Mouse (Mus musculus) midbrain, embryonic 14.5 days (tissue): ENCODE measurements at regions not wholly inside any gene's neighbourhood (a gene's known extent, or its start where the extent isn't known, plus 50 kb on each side); places are given as distances from the start of the nearest gene placed in this dataset.
"Not testable (repeated sequence)": the region's sequence is repeated elsewhere in the genome, so short reads cannot be mapped to it uniquely, and the experiment has no call there.

Experiments
- ATAC-seq: fragments of 200-750 bp; cut with Nextera tagmentation; 2 replicates; pipeline ENCODE4 v1.8.0; 2017; ENCODE audit warnings: moderate number of reproducible peaks, moderate library complexity; ENCODE audit not compliant: low FRiP score, low TSS enrichment
- DNase-seq: peaks from one replicate; pipeline ENCODE4 v3.0.0-alpha.2; 2015
- H3K27ac ChIP-seq: fragments of 300-500 bp; sonication (generic); replicated peaks from 2 replicates; pipeline ENCODE4 v1.5.1; 2014; ENCODE audit warnings: mild to moderate bottlenecking, low read depth, low read length, moderate library complexity
- H3K27me3 ChIP-seq: fragments of 300-500 bp; sonication (generic); 2 replicates; pipeline ENCODE4 v1.6.1; 2014; ENCODE audit warnings: low read length, control low read depth, mixed read lengths; ENCODE audit not compliant: control insufficient read depth, insufficient read depth
- H3K36me3 ChIP-seq: fragments of 300-500 bp; sonication (generic); 2 replicates; pipeline ENCODE4 v1.6.1; 2014; ENCODE audit warnings: low read length, control low read depth; ENCODE audit not compliant: control insufficient read depth, insufficient read depth
- H3K4me1 ChIP-seq: fragments of 300-500 bp; sonication (generic); 2 replicates; pipeline ENCODE4 v1.6.1; 2014; ENCODE audit warnings: mild to moderate bottlenecking, antibody characterized with exemption, low read length, control low read depth; ENCODE audit not compliant: control insufficient read depth, insufficient read depth
- H3K4me2 ChIP-seq: fragments of 300-500 bp; sonication (generic); 2 replicates; pipeline ENCODE4 v1.6.1; 2014; ENCODE audit warnings: mild to moderate bottlenecking, low read length, moderate library complexity
- H3K4me3 ChIP-seq: fragments of 300-500 bp; sonication (generic); replicated peaks from 2 replicates; pipeline ENCODE4 v1.5.1; 2014; ENCODE audit warnings: low read depth, low read length
- H3K9ac ChIP-seq: fragments of 300-500 bp; sonication (generic); replicated peaks from 2 replicates; pipeline ENCODE4 v1.6.1; 2014; ENCODE audit warnings: mild to moderate bottlenecking, low read length, moderate library complexity
- H3K9me3 ChIP-seq: fragments of 300-500 bp; sonication (generic); 2 replicates; pipeline ENCODE4 v1.6.1; 2016; ENCODE audit warnings: low read length, control low read depth, mixed read lengths; ENCODE audit not compliant: control insufficient read depth
- WGBS: fragments of 180-500 bp; shearing (Covaris S2); extraction: QIAGEN DNeasy Blood & Tissue Kit; methylation state at CpG from one replicate; pipeline ENCODE4 v1.1.7; 2014; 5-methylcytosine and 5-hydroxymethylcytosine counted together

- H3K27me3 ChIP-seq: no peaks in the 10 kb centered on the region
- H3K9me3 ChIP-seq: no peaks in the 10 kb centered on the region
- ATAC-seq: no peak
- no peak overlapping the region for H3K4me2 ChIP-seq
- peaks cover 17% of the 10 kb centered on the region for H3K4me1 ChIP-seq
- no peaks in the 10 kb centered on the region for H3K36me3 ChIP-seq
- no peak overlapping the region for H3K4me3 ChIP-seq
- H3K9ac ChIP-seq: no peak overlapping the region
- WGBS: 53% methylated on average over 3 of the region's 3 CpGs
- no peak overlapping the region; the same call in 1 of the 2 replicates for H3K27ac ChIP-seq
- no peak for DNase-seq
Observed at GRCm38 (mm10) chr1:166923713-166923975, 77.6 kb upstream of the Fam78b start.

DNA sequence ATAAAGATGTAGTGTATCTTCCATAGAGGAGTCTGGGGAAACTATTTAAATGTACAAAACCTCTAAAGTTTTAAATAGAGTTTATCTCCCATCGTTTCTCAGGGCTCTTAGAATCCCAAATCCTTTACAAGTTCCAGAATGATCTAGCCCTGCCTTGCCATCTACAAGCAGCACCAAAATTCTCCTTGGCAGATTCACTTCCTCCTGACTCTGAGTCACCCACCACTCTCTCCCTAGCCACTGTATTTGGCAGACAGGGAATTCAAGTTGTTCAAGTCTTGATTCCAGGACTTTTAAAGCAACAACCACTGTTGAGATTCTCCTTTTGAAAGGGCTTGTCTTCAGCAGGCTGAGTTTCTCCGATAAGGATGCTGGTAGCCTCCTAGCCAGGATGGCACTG, 77.1 kb upstream of the Fam78b start:
- peaks cover 17% of the 10 kb centered on the region for H3K4me1 ChIP-seq
- no peak overlapping the region for H3K4me3 ChIP-seq
- H3K9me3 ChIP-seq: no peaks in the 10 kb centered on the region
- H3K27ac ChIP-seq: no peak overlapping the region
- ATAC-seq (no peak), DNase-seq (no peak)
- WGBS: 81% methylated on average over 2 of the region's 2 CpGs
- H3K4me2 ChIP-seq: no peak overlapping the region
- no peaks in the 10 kb centered on the region for H3K27me3 ChIP-seq
- H3K36me3 ChIP-seq: no peaks in the 10 kb centered on the region
- H3K9ac ChIP-seq: no peak overlapping the region

DNA sequence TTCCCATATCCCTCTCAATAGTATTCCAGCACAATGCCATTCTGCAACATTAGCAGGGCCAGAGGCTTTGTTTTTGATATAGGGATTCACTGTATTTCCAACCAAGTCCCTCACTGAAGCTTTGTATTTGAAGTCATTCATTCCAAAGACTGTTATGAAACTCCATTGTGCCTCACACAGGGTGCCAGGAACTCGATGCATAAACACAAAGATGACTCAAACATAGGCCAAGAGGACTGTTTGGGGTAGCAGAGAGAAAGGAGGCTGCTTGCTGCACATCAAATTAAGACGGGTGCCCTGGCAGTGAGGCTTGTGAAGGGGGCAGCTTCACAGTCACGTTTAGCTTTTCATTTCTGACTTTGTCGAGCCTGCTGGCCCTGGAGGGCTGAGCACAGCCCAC, 75.1 kb upstream of the Fam78b start:
- no peaks in the 10 kb centered on the region for H3K9me3 ChIP-seq
- DNase-seq (no peak), ATAC-seq (no peak)
- H3K4me3 ChIP-seq: no peak overlapping the region
- H3K27ac ChIP-seq: 0 out of 2 replicates have a peak overlapping the region, but pooled peaks have one; percentile 32
- H3K4me1 ChIP-seq: peaks cover 17% of the 10 kb centered on the region
- no peak overlapping the region for H3K9ac ChIP-seq
- no peaks in the 10 kb centered on the region for H3K36me3 ChIP-seq
- H3K4me2 ChIP-seq: no peak overlapping the region
- no peaks in the 10 kb centered on the region for H3K27me3 ChIP-seq
- WGBS: 29% methylated on average over 4 of the region's 4 CpGs

- Histone ChIP-seq H3K4me3 (0 out of 2 replicates have a peak overlapping the region, but pooled peaks have one; percentile 15), H3K4me2 (peak overlapping the region; percentile 40; the same call in 1 of the 2 replicates)
- not testable (repeated sequence) for H3K27ac ChIP-seq, H3K36me3 ChIP-seq, DNase-seq, H3K9ac ChIP-seq, H3K4me1 ChIP-seq, ATAC-seq, H3K27me3 ChIP-seq, H3K9me3 ChIP-seq
- 68% methylated on average over 9 of the region's 9 CpGs for WGBS
Observed at GRCm38 (mm10) chr1:166939744-166940143, 61.5 kb upstream of the Fam78b start.

- not testable (repeated sequence) for H3K36me3 ChIP-seq, H3K4me1 ChIP-seq, H3K27me3 ChIP-seq, H3K9me3 ChIP-seq, ATAC-seq, H3K27ac ChIP-seq, H3K9ac ChIP-seq
- 60% methylated on average over 31 of the region's 31 CpGs for WGBS
- DNase-seq: peak; percentile 54
- Histone ChIP-seq H3K4me3 (0 out of 2 replicates have a peak overlapping the region, but pooled peaks have one; percentile 15), H3K4me2 (peak overlapping the region; percentile 40)
Observed at GRCm38 (mm10) chr1:166940146-166941076, 60.8 kb upstream of the Fam78b start.

- DNase-seq: no peak
- WGBS: 88% methylated on average over 1 of the region's 1 CpGs
- Histone ChIP-seq H3K27ac (no peak overlapping the region), H3K9me3 (no peaks in the 10 kb centered on the region), H3K4me3 (no peak overlapping the region), H3K36me3 (no peaks in the 10 kb centered on the region), H3K4me1 (no peaks in the 10 kb centered on the region), H3K9ac (no peak overlapping the region), H3K27me3 (no peaks in the 10 kb centered on the region), H3K4me2 (no peak overlapping the region)
- ATAC-seq: no peak
Observed at GRCm38 (mm10) chr1:166942201-166942600, 59.0 kb upstream of the Fam78b start.

- no peak overlapping the region for H3K27ac ChIP-seq
- 83% methylated on average over 7 of the region's 7 CpGs for WGBS
- H3K9me3 ChIP-seq: no peaks in the 10 kb centered on the region
- no peaks in the 10 kb centered on the region for H3K36me3 ChIP-seq
- no peak overlapping the region for H3K4me3 ChIP-seq
- H3K9ac ChIP-seq: no peak overlapping the region
- no peak overlapping the region for H3K4me2 ChIP-seq
- H3K27me3 ChIP-seq: no peaks in the 10 kb centered on the region
- DNase-seq (no peak), ATAC-seq (no peak)
- H3K4me1 ChIP-seq: no peaks in the 10 kb centered on the region
Observed at GRCm38 (mm10) chr1:166944540-166944939, 56.7 kb upstream of the Fam78b start.

DNA sequence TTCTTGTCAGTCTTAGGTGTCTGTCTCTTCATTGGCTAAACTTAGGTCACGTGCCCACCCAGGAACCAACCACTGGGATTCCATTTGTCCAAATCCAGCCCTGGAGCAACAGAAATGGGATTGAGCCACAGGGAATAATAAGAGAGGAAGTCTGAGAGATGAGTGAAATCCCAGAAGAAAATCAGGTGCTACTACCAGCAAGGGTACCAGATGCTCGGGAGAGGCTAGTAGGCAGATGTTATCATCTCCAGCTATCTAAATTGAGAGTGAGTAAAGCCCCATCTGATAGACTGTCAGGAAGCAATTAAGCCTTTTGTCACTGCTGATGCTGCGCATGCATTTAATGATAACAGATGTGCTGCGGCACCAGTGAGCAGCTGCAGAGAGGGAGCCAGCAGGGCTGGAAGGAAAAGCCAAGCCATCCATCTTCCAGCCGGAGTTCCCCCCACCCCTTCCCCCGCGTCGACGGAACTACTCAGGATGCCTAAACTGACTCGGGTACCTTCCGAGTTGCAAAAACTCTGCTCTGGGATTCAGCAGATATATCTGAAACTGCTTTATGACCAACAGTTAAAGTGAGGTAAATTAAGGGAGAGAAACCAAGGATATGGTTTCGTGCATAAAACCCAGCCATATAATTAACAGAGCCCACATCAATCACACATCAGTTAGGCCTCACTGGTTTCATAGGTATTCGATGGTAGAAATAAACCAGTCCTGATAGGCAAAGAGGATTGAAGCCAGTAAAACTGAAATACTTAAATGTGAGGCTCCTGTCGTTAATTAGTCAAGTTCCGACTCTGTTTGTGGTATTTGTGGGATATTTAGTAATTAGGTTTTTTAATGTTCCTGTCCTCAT, 53.1 kb upstream of the Fam78b start:
- Histone ChIP-seq H3K27me3 (no peaks in the 10 kb centered on the region), H3K9me3 (no peaks in the 10 kb centered on the region), H3K4me1 (no peaks in the 10 kb centered on the region), H3K36me3 (no peaks in the 10 kb centered on the region), H3K4me3 (no peak overlapping the region), H3K9ac (no peak overlapping the region), H3K4me2 (peak overlapping the region; percentile 26; the same call in 1 of the 2 replicates), H3K27ac (peak overlapping the region; percentile 49; the same call in 1 of the 2 replicates)
- peak; percentile 59 for DNase-seq
- ATAC-seq: peak; percentile 24; the same call in 1 of the 2 replicates
- WGBS: 62% methylated on average over 15 of the region's 15 CpGs
